Mouse (Mus musculus): ENCODE results near the gene Exoc2. TPM values are rescaled to one million over a fixed set of nuclear protein-coding genes. Genes with fewer than 3 reads are reported as not detected.

Exoc2 gene
- 58.8 TPM for polyA plus RNA-seq (2014; fragmentation: Illumina TruSeq; extraction: RNeasy Lipid Tissue Mini Kit (QIAGEN cat#74804); ENCODE audit: low read depth, low replicate concordance)

DNA sequence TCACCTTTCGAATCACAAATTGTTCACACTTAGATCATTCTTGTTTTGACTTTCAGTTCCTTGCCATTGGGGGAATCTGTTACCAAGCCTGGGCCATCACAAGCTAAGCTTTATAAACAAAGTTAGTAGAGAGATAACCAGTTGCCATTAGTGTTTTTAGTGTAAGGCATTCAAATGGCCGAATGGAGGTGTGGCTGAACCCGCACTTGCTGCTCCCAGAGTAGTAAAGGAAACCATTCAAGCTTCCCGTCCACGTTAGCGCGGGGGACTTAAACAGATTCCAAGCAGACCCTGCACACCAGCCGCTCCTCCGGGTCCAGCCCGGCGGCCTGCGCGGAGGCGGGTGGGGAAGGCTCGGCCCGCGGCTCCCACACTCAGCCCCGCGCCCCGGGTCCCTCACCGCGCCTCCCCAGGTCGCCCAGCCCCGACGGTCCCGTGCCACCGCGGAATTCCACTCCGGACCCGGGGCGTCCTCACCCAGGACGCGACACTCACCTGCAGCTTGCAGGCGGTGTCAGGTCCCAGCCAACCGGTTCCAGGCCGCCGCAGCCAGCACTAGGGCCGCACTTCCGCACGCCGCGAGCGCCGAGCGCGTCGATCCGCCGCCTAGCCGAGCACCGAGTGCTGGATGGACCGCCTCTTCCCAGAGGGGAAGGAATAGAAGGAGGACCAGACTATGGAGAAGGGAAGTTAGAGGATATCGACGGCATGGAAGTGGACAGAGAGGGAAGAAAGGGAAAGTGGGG is at the start of gene Exoc2, which contains the start of gene Gm5447:
Gene Exoc2, minus strand, starts transcription at position 593 of the 746 bp plus-strand sequence.
Gene Gm5447, plus strand, starts transcription at position 704 of the 746 bp plus-strand sequence.

DNA sequence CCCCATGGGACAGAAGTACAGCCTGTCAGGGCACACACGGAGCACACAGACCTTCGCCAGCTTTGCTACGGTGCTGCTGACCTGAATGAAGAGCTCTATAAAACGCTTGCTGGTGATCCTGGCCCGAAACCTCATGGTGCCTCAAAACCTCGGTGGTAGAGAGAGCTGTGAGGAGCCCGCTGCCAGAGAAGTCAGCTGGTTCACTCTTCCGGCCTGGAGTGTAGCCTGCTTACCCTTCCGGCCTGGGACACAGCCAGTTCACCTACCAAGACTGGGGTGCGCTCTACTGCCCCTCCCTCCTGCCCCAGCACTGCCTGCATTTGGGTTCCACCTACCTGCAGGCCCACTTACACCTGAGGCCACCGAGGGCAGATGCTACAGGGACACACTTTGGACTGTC is 26.4 kb downstream of the Exoc2 start, which contains the start of gene Hus1b:
Gene Hus1b, minus strand, starts transcription at position 220 of the 400 bp plus-strand sequence.

Other genes with a start within 250 kb of the Exoc2 start
- 7.5 TPM for gene Irf4, start 224.9 kb downstream of the Exoc2 start, polyA plus RNA-seq (2014; fragmentation: Illumina TruSeq; extraction: RNeasy Lipid Tissue Mini Kit (QIAGEN cat#74804); ENCODE audit: low read depth, low replicate concordance)
- gene Hus1b, start 26.3 kb downstream of the Exoc2 start, polyA plus RNA-seq (2014; fragmentation: Illumina TruSeq; extraction: RNeasy Lipid Tissue Mini Kit (QIAGEN cat#74804); ENCODE audit: low read depth, low replicate concordance) = not detected
- gene Gm5447, start 111 bp upstream of the Exoc2 start, polyA plus RNA-seq (2014; fragmentation: Illumina TruSeq; extraction: RNeasy Lipid Tissue Mini Kit (QIAGEN cat#74804); ENCODE audit: low read depth, low replicate concordance) = not detected